Mouse (Mus musculus) hindbrain, postnatal 0 days (tissue): ENCODE measurements around the gene Cdh23. TPM values are rescaled to one million over a fixed set of nuclear protein-coding genes. Genes with fewer than 3 reads are reported as not detected.

Source experiments
- ATAC-seq: fragments of 200-750 bp; cut with Nextera tagmentation; 2 replicates; pipeline ENCODE4 v1.8.0; 2017; ENCODE audit warnings: mild to moderate bottlenecking, moderate TSS enrichment, moderate library complexity
- DNase-seq: peaks from one replicate; pipeline ENCODE4 v3.0.0-alpha.2; 2015; ENCODE audit warnings: low spot score
- H3K27ac ChIP-seq: fragments of 300-500 bp; sonication (generic); 2 replicates; pipeline ENCODE4 v1.5.1; 2014; ENCODE audit warnings: mild to moderate bottlenecking
- H3K27me3 ChIP-seq: fragments of 300-500 bp; sonication (generic); 2 replicates; pipeline ENCODE4 v1.6.1; 2014; ENCODE audit warnings: low read length, mixed read lengths; ENCODE audit not compliant: insufficient read depth
- H3K36me3 ChIP-seq: fragments of 300-500 bp; sonication (generic); 2 replicates; pipeline ENCODE4 v1.6.1; 2014; ENCODE audit warnings: low read length, mixed read lengths; ENCODE audit not compliant: insufficient read depth
- H3K4me1 ChIP-seq: fragments of 300-500 bp; sonication (generic); 2 replicates; pipeline ENCODE4 v1.6.1; 2014; ENCODE audit warnings: antibody characterized with exemption, low read length, mixed read lengths; ENCODE audit not compliant: insufficient read depth
- H3K4me2 ChIP-seq: fragments of 300-500 bp; sonication (generic); 2 replicates; pipeline ENCODE4 v1.6.1; 2014; ENCODE audit warnings: low read depth, mild to moderate bottlenecking, low read length, moderate library complexity, mixed read lengths
- H3K4me3 ChIP-seq: fragments of 300-500 bp; sonication (generic); 2 replicates; pipeline ENCODE4 v1.5.1; 2014; ENCODE audit warnings: low read length
- H3K9ac ChIP-seq: fragments of 300-500 bp; sonication (generic); replicated peaks from 2 replicates; pipeline ENCODE4 v1.6.1; 2014; ENCODE audit warnings: mild to moderate bottlenecking, low read length, moderate library complexity, mixed read lengths
- H3K9me3 ChIP-seq: fragments of 300-500 bp; sonication (generic); 2 replicates; pipeline ENCODE4 v1.6.1; 2016; ENCODE audit warnings: low read length, mixed read lengths
- CTCF ChIP-seq: IDR thresholded peaks from 2 replicates; pipeline ENCODE4 v1.5.1; 2016; ENCODE audit warnings: antibody characterized with exemption, control low read depth, low read depth
- WGBS: fragments of 180-500 bp; shearing (Covaris S2); extraction: QIAGEN DNeasy Blood & Tissue Kit; methylation state at CpG from one replicate; pipeline ENCODE4 v1.1.7; 2014; 5-methylcytosine and 5-hydroxymethylcytosine counted together
- polyA plus RNA-seq: library from polyadenylated mRNA; unstranded; fragments of >200 nt; fragmentation: Nextera tagmentation; extraction: Ambion mirVana; gene quantifications from 2 replicates; pipeline ENCODE4 v1.2.1, GENCODE M21; 2015
- total RNA-seq: library from RNA; depleted of rRNA; stranded (reverse); fragments of >200 nt; gene quantifications from 2 replicates; pipeline ENCODE4 v1.2.3, GENCODE M21; 2014

Cdh23 gene
- total and polyA plus RNA-seq, 2 experiments from 2014 or later, result 3.5 to 31.8 TPM

DNA sequence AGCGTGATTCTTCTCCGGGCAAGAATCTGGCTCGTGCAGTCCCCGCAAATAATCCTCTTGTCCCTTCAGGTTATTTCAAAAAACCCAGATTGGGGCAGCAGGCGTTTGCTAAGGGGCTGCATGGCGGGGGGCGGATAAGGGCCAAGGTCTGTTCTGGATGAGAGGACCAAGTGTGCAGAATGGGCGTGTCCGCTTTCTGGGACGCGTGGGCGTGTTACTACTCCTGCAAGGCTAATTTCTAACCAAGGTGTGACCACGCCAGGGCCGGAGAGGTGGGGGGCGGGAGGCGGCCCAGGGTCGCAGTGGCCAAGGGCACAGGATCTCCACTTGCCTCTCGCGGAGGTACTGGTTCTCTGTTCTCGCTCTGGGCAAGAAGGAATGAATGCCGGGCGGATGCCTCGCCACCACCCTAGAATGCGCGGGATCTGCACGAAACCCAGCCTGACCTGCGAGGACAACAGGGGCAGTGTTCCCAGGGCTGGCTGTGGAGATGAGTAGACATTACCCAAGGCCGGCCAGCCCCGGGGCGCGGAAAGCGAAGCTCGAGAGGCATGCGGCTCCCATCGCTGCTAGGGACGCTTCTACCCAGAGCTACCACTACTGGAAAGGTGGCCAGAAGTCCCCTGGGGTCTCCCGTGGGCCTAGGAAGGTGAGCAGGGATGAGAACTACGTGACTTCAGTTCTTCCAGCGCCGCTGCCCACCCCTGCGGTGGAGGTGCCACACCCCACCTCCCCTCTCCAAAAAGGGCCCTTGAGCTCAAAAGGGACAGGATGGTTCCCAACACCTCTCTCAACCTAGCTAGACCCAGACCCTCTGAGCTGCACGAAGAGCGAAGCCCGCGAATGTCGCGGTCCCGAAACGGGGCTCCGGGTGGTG lies 10.3 kb downstream of the Cdh23 start:
- Histone ChIP-seq H3K4me2 (peak overlapping the region; percentile 99), H3K9ac (no peak overlapping the region; the same call in 1 of the 2 replicates), H3K27me3 (peaks cover 36% of the 10 kb centered on the region), H3K4me3 (peak overlapping the region; percentile 56), H3K36me3 (no peaks in the 10 kb centered on the region), H3K4me1 (peaks cover 7% of the 10 kb centered on the region), H3K27ac (no peak overlapping the region), H3K9me3 (no peaks in the 10 kb centered on the region)
- ATAC-seq, result no peak
- no peak for DNase-seq
- WGBS, result 9% methylated on average over 50 of the region's 50 CpGs
- peak; percentile 1; the same call in 1 of the 2 replicates for TF ChIP-seq CTCF

DNA sequence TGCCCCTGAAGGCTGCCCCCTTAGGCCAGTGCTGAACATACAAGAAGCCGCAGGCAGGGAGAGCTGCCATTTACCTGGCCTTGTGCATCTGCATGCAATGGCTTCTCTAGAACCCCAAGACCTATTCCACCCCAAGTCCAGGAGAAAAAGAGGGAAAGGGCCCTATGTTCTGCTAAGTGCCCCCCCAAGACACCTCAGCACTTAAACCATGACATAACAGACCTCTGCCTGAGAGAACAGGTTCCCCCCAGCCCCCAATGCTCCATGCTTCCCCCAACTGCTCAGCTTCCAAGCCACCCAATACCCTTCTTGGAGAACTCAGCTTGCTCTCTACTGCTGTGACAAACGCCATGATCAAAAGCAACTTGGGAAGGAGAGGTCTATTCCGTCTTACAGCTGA lies 17.4 kb downstream of the Cdh23 start:
- WGBS, result 79% methylated on average over 3 of the region's 3 CpGs
- ATAC-seq (no peak), DNase-seq (no peak)
- H3K36me3 ChIP-seq, result no peaks in the 10 kb centered on the region
- no peak overlapping the region for H3K27ac ChIP-seq
- no peak for TF ChIP-seq CTCF
- no peak overlapping the region for H3K9ac ChIP-seq
- no peaks in the 10 kb centered on the region for H3K27me3 ChIP-seq
- H3K4me3 ChIP-seq, result no peak overlapping the region
- H3K9me3 ChIP-seq, result no peaks in the 10 kb centered on the region
- H3K4me2 ChIP-seq, result no peak overlapping the region
- H3K4me1 ChIP-seq, result no peaks in the 10 kb centered on the region

DNA sequence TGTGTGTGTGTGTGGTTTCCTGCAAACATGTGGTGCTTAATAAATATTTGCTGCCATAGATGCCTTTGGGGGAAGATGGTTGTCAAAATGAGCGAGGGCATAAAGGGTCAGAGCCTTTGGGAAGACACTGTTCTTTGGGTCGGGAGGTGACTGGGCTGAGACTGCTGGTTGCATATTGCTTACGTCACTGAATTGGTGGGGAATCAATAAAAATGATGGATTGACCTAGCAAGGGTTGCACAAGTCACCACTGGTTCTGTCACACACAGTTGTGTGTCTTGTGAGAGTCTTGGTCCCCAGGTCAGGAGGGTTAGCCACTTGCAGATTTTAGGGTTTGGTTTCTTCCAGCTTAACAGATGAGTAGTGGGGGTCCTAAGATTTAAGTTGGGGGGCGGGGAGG lies 19.0 kb downstream of the Cdh23 start:
- Histone ChIP-seq H3K4me3 (no peak overlapping the region), H3K9ac (no peak overlapping the region), H3K27me3 (no peaks in the 10 kb centered on the region), H3K4me1 (no peaks in the 10 kb centered on the region), H3K36me3 (no peaks in the 10 kb centered on the region), H3K9me3 (no peaks in the 10 kb centered on the region), H3K4me2 (no peak overlapping the region), H3K27ac (no peak overlapping the region)
- ATAC-seq, result no peak
- DNase-seq, result no peak
- 77% methylated on average over 4 of the region's 4 CpGs for WGBS
- no peak for TF ChIP-seq CTCF

DNA sequence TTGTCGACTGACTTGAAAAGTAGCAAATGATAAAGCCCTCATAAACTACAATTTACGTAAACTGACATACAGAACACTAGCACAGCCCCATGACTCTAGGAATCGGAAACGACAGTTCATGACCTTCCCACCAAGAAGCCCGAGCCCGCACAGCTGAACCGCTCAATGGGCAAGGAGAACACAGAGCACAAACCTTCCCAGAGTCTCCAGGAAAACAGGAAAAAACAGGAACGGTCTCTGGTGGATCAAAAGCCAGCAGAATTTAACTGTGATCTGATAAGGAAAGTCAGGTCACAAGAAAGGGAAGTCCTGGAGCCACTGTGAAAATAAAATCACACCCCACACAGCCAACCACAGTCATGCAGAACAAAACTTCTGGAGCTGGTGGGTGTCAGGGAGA lies 26.1 kb downstream of the Cdh23 start:
- 66% methylated on average over 8 of the region's 8 CpGs for WGBS

DNA sequence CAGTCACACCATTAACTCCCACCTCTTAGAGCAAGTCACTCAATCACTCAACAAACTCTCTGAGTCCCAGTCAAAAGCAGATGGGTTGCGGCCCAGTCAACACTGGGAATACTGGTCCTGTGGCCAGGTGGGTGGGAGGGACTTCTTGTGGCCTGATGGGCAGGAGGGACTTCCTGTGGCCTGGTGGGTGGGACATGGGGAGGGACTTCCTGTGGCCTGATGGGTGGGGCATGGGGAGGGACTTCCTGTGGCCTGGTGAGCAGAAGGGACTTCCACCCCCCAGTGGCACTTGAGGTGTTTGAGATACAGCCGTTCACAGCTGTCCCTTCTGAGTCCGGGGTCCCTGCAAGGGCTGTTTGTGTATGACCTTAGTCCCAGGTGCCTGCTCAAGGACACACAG lies 27.7 kb downstream of the Cdh23 start:
- no peak overlapping the region for H3K4me3 ChIP-seq
- no peak for ATAC-seq

More for the DNA sequence above, 26.1 kb downstream of the Cdh23 start:
- Histone ChIP-seq H3K4me1 (no peaks in the 10 kb centered on the region), H3K9me3 (no peaks in the 10 kb centered on the region), H3K9ac (no peak overlapping the region), H3K4me2 (no peak overlapping the region), H3K36me3 (no peaks in the 10 kb centered on the region), H3K27ac (no peak overlapping the region), H3K4me3 (no peak overlapping the region), H3K27me3 (no peaks in the 10 kb centered on the region)
- TF ChIP-seq CTCF, result no peak
- ATAC-seq, result no peak
- no peak for DNase-seq

DNA sequence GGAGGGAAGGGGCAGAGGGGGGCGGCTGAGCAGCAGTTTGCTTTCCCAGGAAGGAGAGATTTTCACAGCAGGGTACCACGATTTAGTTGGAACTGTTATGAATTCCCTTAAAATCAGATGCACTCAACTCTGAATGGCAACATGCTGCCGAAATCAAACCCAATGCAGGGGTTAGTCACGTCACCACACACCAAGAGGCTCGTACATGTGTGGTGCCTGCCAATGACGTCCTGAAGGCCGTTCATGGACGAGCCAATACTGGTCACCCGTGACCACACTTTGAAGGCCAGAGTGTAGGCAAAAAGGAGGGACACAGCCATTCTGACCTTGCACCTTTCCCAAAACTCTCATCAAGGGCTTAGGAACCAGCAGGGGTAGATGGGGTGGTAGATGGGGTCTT lies 35.3 kb downstream of the Cdh23 start:
- H3K4me2 ChIP-seq, result no peak overlapping the region
- H3K36me3 ChIP-seq, result no peaks in the 10 kb centered on the region
- no peaks in the 10 kb centered on the region for H3K27me3 ChIP-seq
- ATAC-seq, result no peak
- TF ChIP-seq CTCF, result no peak
- H3K4me3 ChIP-seq, result no peak overlapping the region
- 77% methylated on average over 9 of the region's 9 CpGs for WGBS
- DNase-seq, result no peak
- H3K9ac ChIP-seq, result no peak overlapping the region
- H3K4me1 ChIP-seq, result no peaks in the 10 kb centered on the region
- no peak overlapping the region for H3K27ac ChIP-seq
- H3K9me3 ChIP-seq, result no peaks in the 10 kb centered on the region

More for the DNA sequence above, 27.7 kb downstream of the Cdh23 start:
- no peak overlapping the region for H3K9ac ChIP-seq
- H3K27me3 ChIP-seq, result no peaks in the 10 kb centered on the region
- H3K27ac ChIP-seq, result no peak overlapping the region
- 89% methylated on average over 3 of the region's 3 CpGs for WGBS
- H3K4me2 ChIP-seq, result no peak overlapping the region
- no peaks in the 10 kb centered on the region for H3K4me1 ChIP-seq
- no peaks in the 10 kb centered on the region for H3K9me3 ChIP-seq
- no peaks in the 10 kb centered on the region for H3K36me3 ChIP-seq
- TF ChIP-seq CTCF, result no peak
- no peak for DNase-seq

DNA sequence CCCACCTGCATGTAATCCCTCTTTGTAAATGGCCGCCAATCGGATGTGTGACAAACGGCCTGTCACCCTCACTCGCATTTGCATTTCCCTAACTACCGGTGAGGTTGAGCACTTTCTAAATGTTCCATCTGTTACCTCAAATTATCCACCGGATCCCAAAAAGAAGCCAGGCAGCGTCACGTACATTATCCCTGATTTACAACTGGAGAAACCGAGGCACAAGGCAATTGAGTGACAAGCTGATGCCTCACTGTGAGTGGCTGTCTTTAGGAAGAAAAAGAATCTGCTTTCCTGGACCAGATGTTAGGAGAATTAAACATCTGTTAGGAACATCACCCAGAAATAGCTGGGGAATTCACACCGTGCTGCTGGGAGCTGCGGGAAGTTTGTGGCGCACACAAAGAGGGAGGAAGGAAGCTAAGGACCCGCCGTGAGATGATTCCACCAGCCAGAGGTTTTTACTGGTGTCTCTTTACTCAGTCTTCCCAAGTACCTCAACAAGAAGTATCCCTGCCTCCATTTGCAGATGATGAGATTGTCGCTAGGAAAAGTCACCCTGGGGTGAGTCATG lies 36.8 kb downstream of the Cdh23 start:
- WGBS, result 70% methylated on average over 15 of the region's 15 CpGs
- Histone ChIP-seq H3K36me3 (no peaks in the 10 kb centered on the region), H3K4me2 (no peak overlapping the region), H3K27me3 (no peaks in the 10 kb centered on the region), H3K4me3 (no peak overlapping the region), H3K9ac (no peak overlapping the region), H3K27ac (no peak overlapping the region), H3K4me1 (no peaks in the 10 kb centered on the region), H3K9me3 (no peaks in the 10 kb centered on the region)
- ATAC-seq (no peak), DNase-seq (no peak)
- no peak for TF ChIP-seq CTCF
